13 mouse cellular contexts compared by ENCODE assay signal in the genomic region with DNA sequence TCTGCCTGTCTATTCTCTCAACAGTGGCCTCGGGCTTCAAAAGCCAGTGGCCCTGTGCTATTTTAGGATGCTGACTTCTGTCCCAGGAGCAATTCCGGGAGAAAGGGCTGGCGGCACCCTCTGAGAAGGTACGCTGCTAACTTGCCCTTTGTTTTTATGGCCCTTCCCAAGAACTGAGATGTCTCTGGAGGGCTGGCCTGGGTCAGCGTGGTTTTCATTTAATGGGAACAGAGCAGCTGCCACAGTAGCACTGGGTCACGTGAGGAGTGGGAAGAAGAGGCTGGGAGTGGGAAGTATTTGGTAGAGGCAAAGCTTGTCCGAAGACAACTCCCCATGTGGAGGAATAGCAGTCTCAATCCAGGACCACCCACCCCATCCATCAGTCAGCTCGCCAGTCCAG. TPM values are rescaled to one million over a fixed set of nuclear protein-coding genes. Genes with fewer than 3 reads are reported as not detected.
DNase-seq lines count a peak whose midpoint lies in the region; ATAC-seq and TF ChIP-seq lines count a peak whose summit lies in the region.
"Had no signal": no experiment of that assay in that cellular context is flagged by ENCODE, and none has a peak within 500 bp of the region (broad histone marks: within the 10 kb centered on the region; RNA-seq: fewer than 3 reads in every experiment).

No protein-coding gene starts in this region.

- no peak overlapping the region for H3ac ChIP-seq in C2C12 (ENCODE audit: control insufficient read depth, insufficient read length, low read depth)

- no peak overlapping the region; the same call in 1 of the 2 replicates for H3K4me3 ChIP-seq in heart, embryonic 10.5 days
- no peak overlapping the region for H3K4me3 ChIP-seq in C2C12 (ENCODE audit: insufficient read depth, poor library complexity, severe bottlenecking)
- no peak overlapping the region for H3K4me3 ChIP-seq in limb, embryonic 13.5 days
- H3K4me3 ChIP-seq: kidney, embryonic 15.5 days; layer of hippocampus, adult 2 months had no signal

- H3K27ac ChIP-seq in heart, embryonic 10.5 days = peak overlapping the region; percentile 50; the same call in 1 of the 2 replicates
- H3K27ac ChIP-seq in limb, embryonic 13.5 days = no peak overlapping the region
- H3K27ac ChIP-seq: kidney, embryonic 15.5 days; layer of hippocampus, adult 2 months had no signal

- no peak overlapping the region for H3K9ac ChIP-seq in limb, embryonic 13.5 days
- H3K9ac ChIP-seq: kidney, embryonic 15.5 days had no signal

- H3K79me3 ChIP-seq in C2C12 (ENCODE audit: low read depth) = no peaks in the 10 kb centered on the region

- intact Hi-C loops in heart, postnatal 25 days (cut with DNase I) = no loop called here

- WGBS in heart, embryonic 10.5 days = 33% methylated on average over 8 of the region's 8 CpGs
- 14% methylated on average over 8 of the region's 8 CpGs for WGBS in limb, embryonic 13.5 days

- peak; percentile 54; the same call in 1 of the 2 replicates for ATAC-seq in limb, embryonic 13.5 days (ENCODE audit: low FRiP score, low read depth)
- no peak for ATAC-seq in megakaryocyte, adult 5-6 weeks (ENCODE audit: poor library complexity, severe bottlenecking)
- ATAC-seq: inflammation-experienced regulatory T-cells, adult 6 months had no signal

- no peaks in the 10 kb centered on the region for H3K36me3 ChIP-seq in heart, embryonic 10.5 days
- H3K36me3 ChIP-seq in C2C12 (ENCODE audit: control insufficient read depth, insufficient read depth) = peaks cover 4% of the 10 kb centered on the region
- no peaks in the 10 kb centered on the region for H3K36me3 ChIP-seq in limb, embryonic 13.5 days
- H3K36me3 ChIP-seq: kidney, embryonic 15.5 days had no signal

- no peaks in the 10 kb centered on the region for H3K79me2 ChIP-seq in C2C12 (ENCODE audit: control insufficient read depth, insufficient read depth)

- H3K9me3 ChIP-seq in heart, embryonic 10.5 days = no peaks in the 10 kb centered on the region
- no peaks in the 10 kb centered on the region for H3K9me3 ChIP-seq in limb, embryonic 13.5 days
- H3K9me3 ChIP-seq: kidney, embryonic 15.5 days had no signal

- TF ChIP-seq CTCF in C2C12 (IDR thresholded peaks at IDR 0.05; ENCODE audit: control insufficient read depth, insufficient read depth, insufficient read length) = no peak

- no peak overlapping the region for H3K4me2 ChIP-seq in limb, embryonic 13.5 days (replicated peaks)
- H3K4me2 ChIP-seq: kidney, embryonic 15.5 days had no signal

- peaks cover 23% of the 10 kb centered on the region for H3K4me1 ChIP-seq in heart, embryonic 10.5 days
- peaks cover 18% of the 10 kb centered on the region for H3K4me1 ChIP-seq in limb, embryonic 13.5 days

- no peaks in the 10 kb centered on the region for H3K27me3 ChIP-seq in heart, embryonic 10.5 days (ENCODE audit: insufficient read depth, poor library complexity, severe bottlenecking)
- no peaks in the 10 kb centered on the region for H3K27me3 ChIP-seq in C2C12 (ENCODE audit: control insufficient read depth, insufficient read depth, insufficient read length)
- no peaks in the 10 kb centered on the region; the same call in 1 of the 2 replicates for H3K27me3 ChIP-seq in limb, embryonic 13.5 days
- H3K27me3 ChIP-seq: kidney, embryonic 15.5 days had no signal

- DNase-seq in heart, embryonic 10.5 days (ENCODE audit: low spot score) = no peak
- no peak for DNase-seq in heart, postnatal 25 days (ENCODE audit: low spot score)
- DNase-seq in embryo, embryonic 9.5 days (ENCODE audit: extremely low spot score) = peak; percentile 27
- no peak for DNase-seq in kidney, adult 9 months
- DNase-seq: cerebellum, adult 11 months; lung, postnatal 4 days; thymus, adult 18-20 months had no signal

TF ChIP-seq in C2C12, 6 proteins besides CTCF, POLR2A, EP300 and RAD21:
- TF ChIP-seq MYOD1 (IDR thresholded peaks at IDR 0.05; ENCODE audit: control insufficient read depth, insufficient read length, low read depth) (no peak), USF1 (IDR thresholded peaks at IDR 0.05; ENCODE audit: low read depth) (peak; percentile 77)

RNA-seq across cellular contexts. Expression of a gene that starts 52.5 kb away (rescaled TPM):
- 0.90 and 1.7 TPM in 2 replicates for polyA plus RNA-seq in heart, embryonic 10.5 days (2016; fragmentation: Nextera tagmentation; extraction: Ambion mirVana)
- total RNA-seq in heart, postnatal 25 days (2021) = 10 to 100 TPM; 31.6 to 36.7 TPM
- 3.1 TPM for polyA plus RNA-seq in C2C12 (2012; fragmentation: generic; extraction: Trizol)
- polyA plus RNA-seq in limb, embryonic 13.5 days (2015; fragmentation: Nextera tagmentation; extraction: Ambion mirVana) = 3.4 and 3.5 TPM in 2 replicates
- 0.13 and 0.57 TPM in 2 replicates for total RNA-seq in megakaryocyte, adult 5-6 weeks (2015)
- total RNA-seq in megakaryocyte, adult 5-6 weeks (2017) = 0.59 and 1.6 TPM in 2 replicates
